Mouse (Mus musculus): ENCODE data around the gene Dync1li2. TPM values are rescaled to one million over a fixed set of nuclear protein-coding genes. Genes with fewer than 3 reads are reported as not detected.

Gene Dync1li2
- polyA plus RNA-seq, 1 experiment from 2014 or later = 34.4 TPM

DNA sequence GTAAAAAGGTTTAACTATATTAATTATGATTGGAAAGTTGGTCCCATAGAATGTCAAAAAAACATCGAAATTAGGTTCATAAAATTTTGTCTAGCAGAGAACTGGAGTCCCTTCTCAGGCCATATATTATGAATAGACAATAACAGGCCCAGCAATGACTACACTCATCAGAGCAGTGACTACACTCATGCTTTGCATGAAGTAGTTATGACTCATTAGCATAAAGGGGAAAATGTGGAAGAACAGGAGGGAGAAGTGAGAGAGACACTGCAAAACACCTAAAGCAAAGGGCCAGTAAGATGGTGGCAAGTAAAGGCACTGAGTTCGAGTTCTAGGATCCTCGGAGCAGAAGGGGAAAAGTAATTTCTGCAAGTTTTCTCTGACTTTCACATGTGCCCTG, 3.2 kb upstream of the Dync1li2 start:
- DNase-seq (ENCODE audit: low spot score) (no peak), ATAC-seq (replicated peaks; ENCODE audit: low FRiP score, low read depth) (no peak)
- no peaks in the 10 kb centered on the region for H3K36me3 ChIP-seq (ENCODE audit: insufficient read depth, low read length)
- H3K4me1 ChIP-seq (replicated peaks; ENCODE audit: insufficient read depth, low read length) = peaks cover 6% of the 10 kb centered on the region; the same call in 1 of the 2 replicates
- no peak overlapping the region for H3K27ac ChIP-seq
- H3K4me3 ChIP-seq (replicated peaks; ENCODE audit: low read depth, low read length) = no peak overlapping the region
- 80% methylated on average over 3 of the region's 3 CpGs for WGBS
- no peaks in the 10 kb centered on the region for H3K27me3 ChIP-seq (ENCODE audit: insufficient read depth, low read length)
- no peak overlapping the region for H3K4me2 ChIP-seq (ENCODE audit: low read length)
- no peak overlapping the region for H3K9ac ChIP-seq (ENCODE audit: low read depth, low read length)
- TF ChIP-seq CTCF (IDR thresholded peaks at IDR 0.05; ENCODE audit: low read depth) = no peak
- H3K9me3 ChIP-seq (replicated peaks; ENCODE audit: low read length) = no peaks in the 10 kb centered on the region

GRCm38 (mm10) chr8:104445248-104445647, 2.4 kb upstream of the Dync1li2 start:
- Histone ChIP-seq H3K36me3 (ENCODE audit: insufficient read depth, low read length) (0 out of 2 replicates have a peak, but pooled peaks cover 4% of the 10 kb centered on the region), H3K27ac (no peak overlapping the region), H3K4me3 (replicated peaks; ENCODE audit: low read depth, low read length) (no peak overlapping the region), H3K4me2 (ENCODE audit: low read length) (no peak overlapping the region), H3K4me1 (replicated peaks; ENCODE audit: insufficient read depth, low read length) (peaks cover 6% of the 10 kb centered on the region; the same call in 1 of the 2 replicates), H3K27me3 (ENCODE audit: insufficient read depth, low read length) (no peaks in the 10 kb centered on the region), H3K9ac (ENCODE audit: low read depth, low read length) (no peak overlapping the region), H3K9me3 (replicated peaks; ENCODE audit: low read length) (no peaks in the 10 kb centered on the region)
- DNase-seq (ENCODE audit: low spot score) = no peak
- WGBS = 59% methylated on average over 6 of the region's 6 CpGs
- ATAC-seq (replicated peaks; ENCODE audit: low FRiP score, low read depth) = no peak
- no peak for TF ChIP-seq CTCF (IDR thresholded peaks at IDR 0.05; ENCODE audit: low read depth)

GRCm38 (mm10) chr8:104443125-104443679, 355 bp upstream of the Dync1li2 start:
- peak overlapping the region; percentile 96 for H3K4me3 ChIP-seq (replicated peaks; ENCODE audit: low read depth, low read length)
- H3K27ac ChIP-seq = no peak overlapping the region
- 57% methylated on average over 7 of the region's 7 CpGs for WGBS
- H3K4me1 ChIP-seq (replicated peaks; ENCODE audit: insufficient read depth, low read length) = peaks cover 6% of the 10 kb centered on the region; the same call in 1 of the 2 replicates
- ATAC-seq (replicated peaks; ENCODE audit: low FRiP score, low read depth) (peak; percentile 27; the same call in 1 of the 2 replicates), DNase-seq (ENCODE audit: low spot score) (no peak)
- peak overlapping the region; percentile 93; the same call in 1 of the 2 replicates for H3K9ac ChIP-seq (ENCODE audit: low read depth, low read length)
- peak overlapping the region; percentile 78 for H3K4me2 ChIP-seq (ENCODE audit: low read length)
- no peaks in the 10 kb centered on the region for H3K27me3 ChIP-seq (ENCODE audit: insufficient read depth, low read length)
- peaks cover 20% of the 10 kb centered on the region for H3K36me3 ChIP-seq (ENCODE audit: insufficient read depth, low read length)
- H3K9me3 ChIP-seq (replicated peaks; ENCODE audit: low read length) = no peaks in the 10 kb centered on the region
- TF ChIP-seq CTCF (IDR thresholded peaks at IDR 0.05; ENCODE audit: low read depth) = no peak

GRCm38 (mm10) chr8:104441613-104442012, 1.2 kb downstream of the Dync1li2 start:
- no peak for ATAC-seq (replicated peaks; ENCODE audit: low FRiP score, low read depth)
- TF ChIP-seq CTCF (IDR thresholded peaks at IDR 0.05; ENCODE audit: low read depth) = no peak
- no peak overlapping the region for H3K27ac ChIP-seq

DNA sequence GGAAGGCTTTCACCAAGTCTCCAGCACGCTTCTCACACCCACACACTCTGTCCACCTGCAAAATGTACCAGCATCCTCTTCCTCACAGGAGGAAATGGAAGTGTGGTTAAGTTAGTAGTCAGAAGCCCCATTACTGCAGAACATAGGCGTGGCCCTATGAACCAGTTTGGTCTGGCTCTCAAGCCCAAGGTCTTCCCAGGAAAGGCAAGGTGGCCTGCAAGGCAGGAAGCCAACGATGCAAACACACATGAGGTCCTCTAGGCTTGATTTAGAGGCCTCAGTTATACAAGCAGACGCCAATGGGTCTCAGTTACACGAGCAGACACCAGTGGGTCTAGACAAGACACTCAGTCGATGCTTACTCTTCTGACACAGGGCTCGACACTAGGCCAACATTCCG, 3.4 kb downstream of the Dync1li2 start:
- ATAC-seq (replicated peaks; ENCODE audit: low FRiP score, low read depth) (no peak), DNase-seq (ENCODE audit: low spot score) (no peak)
- Histone ChIP-seq H3K9me3 (replicated peaks; ENCODE audit: low read length) (no peaks in the 10 kb centered on the region), H3K4me2 (ENCODE audit: low read length) (no peak overlapping the region), H3K27me3 (ENCODE audit: insufficient read depth, low read length) (no peaks in the 10 kb centered on the region), H3K9ac (ENCODE audit: low read depth, low read length) (no peak overlapping the region), H3K36me3 (ENCODE audit: insufficient read depth, low read length) (peaks cover 48% of the 10 kb centered on the region), H3K4me1 (replicated peaks; ENCODE audit: insufficient read depth, low read length) (peaks cover 10% of the 10 kb centered on the region; the same call in 1 of the 2 replicates), H3K27ac (no peak overlapping the region), H3K4me3 (replicated peaks; ENCODE audit: low read depth, low read length) (no peak overlapping the region)
- no peak for TF ChIP-seq CTCF (IDR thresholded peaks at IDR 0.05; ENCODE audit: low read depth)
- WGBS = 91% methylated on average over 8 of the region's 8 CpGs

More at GRCm38 (mm10) chr8:104441613-104442012, 1.2 kb downstream of the Dync1li2 start:
- 52% methylated on average over 7 of the region's 7 CpGs for WGBS
- Histone ChIP-seq H3K4me2 (ENCODE audit: low read length) (peak overlapping the region; percentile 78), H3K36me3 (ENCODE audit: insufficient read depth, low read length) (peaks cover 33% of the 10 kb centered on the region), H3K9me3 (replicated peaks; ENCODE audit: low read length) (no peaks in the 10 kb centered on the region), H3K27me3 (ENCODE audit: insufficient read depth, low read length) (no peaks in the 10 kb centered on the region), H3K4me3 (replicated peaks; ENCODE audit: low read depth, low read length) (peak overlapping the region; percentile 96), H3K9ac (ENCODE audit: low read depth, low read length) (peak overlapping the region; percentile 93), H3K4me1 (replicated peaks; ENCODE audit: insufficient read depth, low read length) (peaks cover 6% of the 10 kb centered on the region; the same call in 1 of the 2 replicates)
- no peak for DNase-seq (ENCODE audit: low spot score)

GRCm38 (mm10) chr8:104437494-104438135, 5.2 kb downstream of the Dync1li2 start:
- 95% methylated on average over 13 of the region's 13 CpGs for WGBS
- H3K4me1 ChIP-seq (replicated peaks; ENCODE audit: insufficient read depth, low read length) = peaks cover 10% of the 10 kb centered on the region; the same call in 1 of the 2 replicates
- DNase-seq (ENCODE audit: low spot score) (no peak), ATAC-seq (replicated peaks; ENCODE audit: low FRiP score, low read depth) (no peak)
- no peak overlapping the region for H3K9ac ChIP-seq (ENCODE audit: low read depth, low read length)
- H3K27ac ChIP-seq = no peak overlapping the region
- H3K4me3 ChIP-seq (replicated peaks; ENCODE audit: low read depth, low read length) = no peak overlapping the region
- H3K4me2 ChIP-seq (ENCODE audit: low read length) = no peak overlapping the region
- H3K36me3 ChIP-seq (ENCODE audit: insufficient read depth, low read length) = peaks cover 59% of the 10 kb centered on the region
- no peaks in the 10 kb centered on the region for H3K9me3 ChIP-seq (replicated peaks; ENCODE audit: low read length)
- no peaks in the 10 kb centered on the region for H3K27me3 ChIP-seq (ENCODE audit: insufficient read depth, low read length)
- no peak for TF ChIP-seq CTCF (IDR thresholded peaks at IDR 0.05; ENCODE audit: low read depth)
